Mouse (Mus musculus) embryonic facial prominence, embryonic 14.5 days (tissue): ENCODE measurements around the gene 1700019D03Rik. TPM values are rescaled to one million over a fixed set of nuclear protein-coding genes. Genes with fewer than 3 reads are reported as not detected.
A peak's percentile ranks its signal among the peaks of the same experiment; 100 is the strongest.

Experiments used
- ATAC-seq: fragments of 200-750 bp; cut with Nextera tagmentation; 2 replicates; pipeline ENCODE4 v1.8.0; 2017; ENCODE audit warnings: low read depth, moderate number of reproducible peaks, moderate TSS enrichment
- DNase-seq: peaks from one replicate; pipeline ENCODE4 v3.0.0-alpha.2; 2015; ENCODE audit warnings: low spot score
- H3K27ac ChIP-seq: fragments of 300-500 bp; sonication (generic); replicated peaks from 2 replicates; pipeline ENCODE4 v1.5.1; 2014; ENCODE audit warnings: low read depth, mild to moderate bottlenecking, low read length, moderate library complexity
- H3K27me3 ChIP-seq: fragments of 300-500 bp; sonication (generic); replicated peaks from 2 replicates; pipeline ENCODE4 v1.6.1; 2014; ENCODE audit warnings: low read length; ENCODE audit not compliant: control insufficient read depth, insufficient read depth
- H3K36me3 ChIP-seq: fragments of 300-500 bp; sonication (generic); 2 replicates; pipeline ENCODE4 v1.6.1; 2014; ENCODE audit warnings: low read length, mixed read lengths; ENCODE audit not compliant: control insufficient read depth, insufficient read depth
- H3K4me1 ChIP-seq: fragments of 300-500 bp; sonication (generic); 2 replicates; pipeline ENCODE4 v1.6.1; 2014; ENCODE audit warnings: antibody characterized with exemption, low read length; ENCODE audit not compliant: control insufficient read depth, insufficient read depth
- H3K4me2 ChIP-seq: fragments of 300-500 bp; sonication (generic); 2 replicates; pipeline ENCODE4 v1.6.1; 2014; ENCODE audit warnings: low read depth, mild to moderate bottlenecking, low read length, moderate library complexity, mixed read lengths
- H3K4me3 ChIP-seq: fragments of 300-500 bp; sonication (generic); 2 replicates; pipeline ENCODE4 v1.5.1; 2014; ENCODE audit warnings: low read depth, mild to moderate bottlenecking, low read length
- H3K9ac ChIP-seq: fragments of 300-500 bp; sonication (generic); 2 replicates; pipeline ENCODE4 v1.6.1; 2014; ENCODE audit warnings: low read depth, mild to moderate bottlenecking, low read length, moderate library complexity, mixed read lengths
- H3K9me3 ChIP-seq: fragments of 300-500 bp; sonication (generic); 2 replicates; pipeline ENCODE4 v1.6.1; 2016; ENCODE audit warnings: low read length; ENCODE audit not compliant: control insufficient read depth
- WGBS: fragments of 180-500 bp; shearing (Covaris S2); extraction: QIAGEN DNeasy Blood & Tissue Kit; methylation state at CpG from one replicate; pipeline ENCODE4 v1.1.7; 2014; 5-methylcytosine and 5-hydroxymethylcytosine counted together
- polyA plus RNA-seq: library from polyadenylated mRNA; unstranded; fragments of >200 nt; fragmentation: Nextera tagmentation; extraction: Ambion mirVana; gene quantifications from 2 replicates; pipeline ENCODE4 v1.2.1, GENCODE M21; 2014

The 1700019D03Rik gene
- polyA plus RNA-seq, 1 experiment from 2014 or later = 4.1 TPM

GRCm38 (mm10) chr1:52963097-52963496 is 56.9 kb downstream of the 1700019D03Rik start:
- H3K4me3 ChIP-seq = no peak overlapping the region
- H3K9me3 ChIP-seq = no peaks in the 10 kb centered on the region
- H3K9ac ChIP-seq = no peak overlapping the region
- no peak overlapping the region for H3K27ac ChIP-seq
- WGBS = 61% methylated on average over 2 of the region's 2 CpGs
- no peaks in the 10 kb centered on the region for H3K36me3 ChIP-seq
- no peak for ATAC-seq
- H3K4me1 ChIP-seq = no peaks in the 10 kb centered on the region
- DNase-seq = no peak
- H3K4me2 ChIP-seq = no peak overlapping the region
- no peaks in the 10 kb centered on the region for H3K27me3 ChIP-seq

GRCm38 (mm10) chr1:52960191-52960590 is 59.8 kb downstream of the 1700019D03Rik start:
- ATAC-seq (no peak), DNase-seq (no peak)
- 61% methylated on average over 6 of the region's 6 CpGs for WGBS
- Histone ChIP-seq H3K27me3 (no peaks in the 10 kb centered on the region), H3K4me3 (no peak overlapping the region), H3K9ac (no peak overlapping the region), H3K4me1 (no peaks in the 10 kb centered on the region), H3K4me2 (no peak overlapping the region), H3K9me3 (no peaks in the 10 kb centered on the region), H3K27ac (no peak overlapping the region), H3K36me3 (no peaks in the 10 kb centered on the region)

GRCm38 (mm10) chr1:52956746-52957145 is 63.2 kb downstream of the 1700019D03Rik start:
- no peak for DNase-seq
- Histone ChIP-seq H3K27me3 (no peaks in the 10 kb centered on the region), H3K4me3 (no peak overlapping the region), H3K36me3 (no peaks in the 10 kb centered on the region), H3K9me3 (no peaks in the 10 kb centered on the region), H3K4me2 (no peak overlapping the region), H3K4me1 (peaks cover 7% of the 10 kb centered on the region; the same call in 1 of the 2 replicates), H3K9ac (no peak overlapping the region), H3K27ac (no peak overlapping the region)
- ATAC-seq = no peak
- 70% methylated on average over 4 of the region's 4 CpGs for WGBS

GRCm38 (mm10) chr1:52955102-52955501 is 64.9 kb downstream of the 1700019D03Rik start:
- Histone ChIP-seq H3K27me3 (no peaks in the 10 kb centered on the region), H3K4me3 (no peak overlapping the region), H3K4me2 (no peak overlapping the region), H3K9me3 (no peaks in the 10 kb centered on the region), H3K27ac (no peak overlapping the region), H3K36me3 (no peaks in the 10 kb centered on the region), H3K4me1 (peaks cover 7% of the 10 kb centered on the region; the same call in 1 of the 2 replicates), H3K9ac (no peak overlapping the region)
- WGBS = 36% methylated on average over 6 of the region's 6 CpGs
- DNase-seq = peak; percentile 28
- ATAC-seq = no peak

GRCm38 (mm10) chr1:52954456-52954855 is 65.5 kb downstream of the 1700019D03Rik start:
- H3K27ac ChIP-seq = no peak overlapping the region
- H3K36me3 ChIP-seq = no peaks in the 10 kb centered on the region
- no peak overlapping the region for H3K9ac ChIP-seq
- no peaks in the 10 kb centered on the region for H3K27me3 ChIP-seq
- no peaks in the 10 kb centered on the region for H3K9me3 ChIP-seq
- DNase-seq (no peak), ATAC-seq (no peak)
- no peak overlapping the region for H3K4me2 ChIP-seq
- H3K4me3 ChIP-seq = no peak overlapping the region
- H3K4me1 ChIP-seq = peaks cover 7% of the 10 kb centered on the region; the same call in 1 of the 2 replicates
- WGBS = 82% methylated on average over 2 of the region's 2 CpGs

- no peak for DNase-seq
Measured at GRCm38 (mm10) chr1:52953548-52953947, 66.4 kb downstream of the 1700019D03Rik start.

GRCm38 (mm10) chr1:52952551-52953397 is 67.2 kb downstream of the 1700019D03Rik start:
- H3K9me3 ChIP-seq = no peaks in the 10 kb centered on the region
- H3K36me3 ChIP-seq = no peaks in the 10 kb centered on the region
- 0% methylated on average over 29 of the region's 47 CpGs for WGBS
- peak overlapping the region; percentile 61 for H3K9ac ChIP-seq
- peak overlapping the region; percentile 95 for H3K4me2 ChIP-seq
- peak overlapping the region; percentile 55 for H3K4me3 ChIP-seq
- ATAC-seq (peak; percentile 88), DNase-seq (peak; percentile 39)
- peaks cover 7% of the 10 kb centered on the region; the same call in 1 of the 2 replicates for H3K4me1 ChIP-seq
- H3K27ac ChIP-seq = no peak overlapping the region
- no peaks in the 10 kb centered on the region for H3K27me3 ChIP-seq

More at GRCm38 (mm10) chr1:52953548-52953947, 66.4 kb downstream of the 1700019D03Rik start:
- no peaks in the 10 kb centered on the region for H3K27me3 ChIP-seq
- H3K4me2 ChIP-seq = peak overlapping the region; percentile 95
- no peaks in the 10 kb centered on the region for H3K36me3 ChIP-seq
- WGBS = 20% methylated on average over 4 of the region's 4 CpGs
- no peak overlapping the region for H3K9ac ChIP-seq
- H3K27ac ChIP-seq = no peak overlapping the region
- peaks cover 7% of the 10 kb centered on the region; the same call in 1 of the 2 replicates for H3K4me1 ChIP-seq
- no peaks in the 10 kb centered on the region for H3K9me3 ChIP-seq
- no peak for ATAC-seq
- H3K4me3 ChIP-seq = peak overlapping the region; percentile 55; the same call in 1 of the 2 replicates

- H3K27me3 ChIP-seq = no peaks in the 10 kb centered on the region
- ATAC-seq (no peak), DNase-seq (peak; percentile 16)
- H3K4me2 ChIP-seq = peak overlapping the region; percentile 95
- H3K9ac ChIP-seq = peak overlapping the region; percentile 61
- peak overlapping the region; percentile 55 for H3K4me3 ChIP-seq
- WGBS = 0% methylated on average over 5 of the region's 5 CpGs
- H3K36me3 ChIP-seq = no peaks in the 10 kb centered on the region
- H3K4me1 ChIP-seq = peaks cover 7% of the 10 kb centered on the region; the same call in 1 of the 2 replicates
- H3K27ac ChIP-seq = no peak overlapping the region
- no peaks in the 10 kb centered on the region for H3K9me3 ChIP-seq
Measured at GRCm38 (mm10) chr1:52952143-52952542, 67.8 kb downstream of the 1700019D03Rik start.
